Mouse (Mus musculus) thymus, postnatal 10 days (tissue): Measurements from ENCODE around the gene Naaladl2.

Experiments used
- DNase-seq, 2 experiments: peaks; one replicate each; pipeline ENCODE4 v3.0.0; 2021; ENCODE audit warnings: low spot score in 2 of 2

Naaladl2 gene

DNA sequence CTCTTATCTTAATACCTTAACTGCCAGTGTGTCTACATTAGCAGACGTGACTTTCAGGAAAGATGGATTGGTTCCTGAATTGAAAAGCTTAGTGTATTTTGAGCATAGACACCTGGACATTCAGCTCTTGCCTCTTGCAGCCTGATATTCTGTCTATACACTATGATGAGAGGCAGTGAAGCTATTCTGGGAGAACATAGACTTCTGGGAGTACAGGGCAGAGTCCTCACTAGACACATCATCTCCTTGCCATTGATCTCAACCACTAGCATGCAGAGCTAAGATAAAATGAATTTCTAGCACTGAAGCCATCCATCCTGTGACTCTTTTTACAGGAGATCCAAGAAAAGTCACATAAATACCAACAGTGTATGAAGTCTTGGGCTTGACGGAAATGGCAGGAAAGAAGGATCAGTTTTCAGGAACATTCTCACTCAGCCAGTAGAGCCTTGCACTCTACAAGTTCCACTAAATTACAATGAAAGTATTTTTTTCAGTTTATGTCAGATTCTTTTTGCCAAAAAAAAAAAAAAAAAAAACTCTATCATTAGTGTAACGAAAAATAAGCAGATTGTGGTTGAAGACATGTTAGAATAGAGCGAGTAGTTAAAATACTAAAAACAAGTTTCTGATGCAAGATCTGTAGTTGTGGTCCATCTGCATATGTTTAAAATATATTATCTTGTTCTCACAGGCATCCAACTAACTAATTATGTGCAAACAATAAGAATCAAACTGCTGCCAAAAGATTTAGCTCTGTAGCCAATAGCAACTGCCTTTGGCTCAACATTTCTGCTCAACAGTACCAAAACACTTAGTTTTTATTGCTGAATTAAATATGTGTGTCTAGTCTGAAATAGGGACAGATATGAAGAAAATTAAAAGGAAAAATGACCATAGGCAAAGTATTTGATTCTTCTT is 1171.1 kb downstream of the Naaladl2 start:
- DNase-seq = no peak

DNA sequence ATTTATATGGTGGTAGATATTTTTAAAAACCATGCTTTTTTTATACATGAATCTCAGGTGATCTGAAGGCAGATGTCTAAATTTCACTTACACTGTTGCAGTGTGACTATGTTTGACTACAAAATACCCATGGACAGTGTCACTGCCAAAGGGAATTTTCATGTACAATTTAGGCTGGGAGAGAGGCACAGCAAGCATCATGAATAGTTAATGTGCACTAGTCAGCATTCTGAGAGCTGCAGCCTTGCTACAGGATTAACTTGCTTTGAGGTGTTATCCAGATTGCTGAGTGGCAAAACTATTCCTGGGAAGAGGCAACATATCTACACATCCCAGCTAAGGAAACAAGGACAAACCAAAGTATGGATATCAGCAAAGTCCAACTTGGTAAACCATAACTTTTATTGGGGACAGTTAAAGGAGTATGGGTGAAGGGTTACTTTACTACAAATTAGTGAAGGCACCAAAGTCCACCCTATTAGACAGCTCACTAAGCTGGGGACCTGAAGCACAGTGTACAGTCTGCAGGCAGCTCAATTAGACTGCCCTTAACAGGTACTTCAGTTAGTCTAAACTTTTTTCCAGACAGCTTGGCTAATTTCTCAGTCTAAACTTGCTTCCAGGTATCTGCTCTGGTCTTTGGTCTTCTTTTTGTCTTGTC is 1181.0 kb downstream of the Naaladl2 start:
- DNase-seq = no peak

DNA sequence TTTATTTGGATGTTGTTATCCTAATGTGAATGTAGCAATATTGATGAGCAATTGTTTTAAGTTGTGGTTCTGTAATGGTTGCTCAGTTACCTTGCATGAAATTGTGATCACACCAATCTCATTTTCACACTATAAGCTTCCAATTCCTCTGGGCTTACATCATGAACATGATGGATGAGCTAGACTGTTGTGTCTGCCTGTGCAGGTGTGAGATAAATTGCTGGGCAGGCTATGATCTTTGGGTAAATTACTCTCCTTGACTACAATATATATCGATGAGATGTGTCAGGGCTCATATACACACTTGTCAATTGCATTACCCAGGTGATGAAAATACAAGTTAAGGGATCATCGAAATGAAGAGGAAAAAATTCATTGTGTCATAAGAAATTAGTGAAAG is 1197.9 kb downstream of the Naaladl2 start:
- DNase-seq = no peak

DNA sequence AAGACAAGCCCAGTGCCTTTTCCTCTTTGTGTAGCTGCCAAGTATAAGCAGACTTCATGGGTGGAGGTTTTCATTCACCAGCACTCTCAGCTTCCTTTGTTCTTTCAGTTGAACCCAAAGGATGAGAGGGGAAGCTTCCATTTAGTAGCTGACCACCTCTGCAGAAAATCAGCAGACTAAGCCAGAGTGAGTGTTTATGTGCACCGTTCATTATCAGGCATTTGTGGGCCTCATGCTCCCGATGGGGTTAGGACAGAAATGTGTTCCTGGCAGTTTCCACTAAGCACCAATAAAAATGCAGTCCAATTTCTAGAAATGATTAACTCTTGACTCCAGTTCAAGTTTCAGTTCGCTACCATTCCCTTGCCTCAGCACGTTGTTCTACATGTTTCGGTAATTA is 1206.8 kb downstream of the Naaladl2 start:
- no peak for DNase-seq

DNA sequence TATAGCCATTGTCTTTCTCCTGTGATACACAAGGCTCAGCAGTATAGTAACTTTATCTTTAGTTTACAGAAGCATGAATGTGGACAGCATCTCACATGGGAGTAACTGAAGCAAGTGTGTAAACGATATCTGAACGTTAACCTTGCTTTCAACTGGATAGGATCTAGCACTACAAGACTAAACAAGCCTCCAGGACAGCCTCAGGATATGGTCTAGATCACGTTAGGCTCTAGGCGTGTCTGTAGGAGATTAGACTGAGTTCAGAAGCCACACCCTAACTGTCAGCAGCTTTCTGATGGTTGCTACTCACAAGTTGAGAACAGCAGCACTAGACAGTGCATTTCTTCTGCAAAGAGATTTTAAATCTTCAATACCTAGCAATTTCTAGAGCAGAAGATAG is 1216.0 kb downstream of the Naaladl2 start:
- no peak for DNase-seq

DNA sequence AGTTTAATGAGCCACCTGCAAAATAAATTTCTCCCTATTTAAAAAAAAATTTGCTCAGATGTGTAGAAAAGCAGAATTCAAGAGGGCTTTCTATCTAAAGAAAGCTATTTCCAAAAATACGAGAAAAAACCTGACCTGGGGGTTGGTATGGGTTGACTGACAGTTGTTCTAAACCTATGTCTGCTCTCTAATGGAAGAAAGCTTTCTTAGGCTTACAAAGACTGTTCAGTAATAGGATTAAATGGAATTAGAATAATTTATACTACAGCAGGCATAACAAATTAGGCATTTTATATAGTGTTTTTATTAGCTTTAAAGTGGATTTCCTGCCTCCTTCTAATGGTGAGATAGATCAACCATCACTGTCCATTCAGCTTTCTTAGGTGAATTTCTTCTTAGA is 1236.4 kb downstream of the Naaladl2 start:
- no peak for DNase-seq

DNA sequence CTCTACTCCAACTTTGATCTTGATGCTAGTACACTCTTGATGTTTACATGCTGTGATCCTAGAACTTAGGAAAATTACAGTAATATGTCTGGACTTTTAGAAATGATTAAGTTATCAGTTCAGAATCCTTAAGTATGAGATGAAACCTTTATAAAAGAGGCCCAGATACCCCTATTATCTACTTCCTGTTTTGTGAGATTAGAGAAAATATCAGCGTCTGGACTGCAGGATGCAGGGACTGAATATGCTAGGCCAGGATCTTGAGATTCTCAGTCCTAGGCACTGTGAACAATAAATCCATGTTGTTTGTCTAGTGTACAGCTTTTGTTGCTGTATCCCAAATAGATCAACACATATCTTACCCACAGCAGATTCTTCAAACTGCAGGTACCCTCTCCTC is 1278.4 kb downstream of the Naaladl2 start:
- DNase-seq = no peak

DNA sequence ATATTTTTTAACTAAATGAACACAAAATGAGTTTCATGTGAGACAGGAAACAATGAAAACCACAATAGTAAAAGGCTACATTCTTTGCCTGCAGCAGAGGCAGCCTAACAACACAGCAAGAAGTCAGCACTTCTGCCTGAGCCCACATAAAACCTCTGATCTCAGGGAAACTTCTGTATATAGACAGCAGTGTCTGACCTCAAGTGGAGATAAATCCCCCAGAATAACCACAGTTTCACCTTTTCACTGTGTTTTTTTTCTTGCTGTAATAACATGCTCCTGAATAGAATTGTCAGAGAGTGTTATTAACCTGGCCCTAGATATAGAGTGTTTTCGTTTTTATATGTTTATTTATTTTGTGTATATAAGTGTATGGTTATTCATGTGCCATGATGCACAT is 1286.8 kb downstream of the Naaladl2 start:
- DNase-seq = no peak

DNA sequence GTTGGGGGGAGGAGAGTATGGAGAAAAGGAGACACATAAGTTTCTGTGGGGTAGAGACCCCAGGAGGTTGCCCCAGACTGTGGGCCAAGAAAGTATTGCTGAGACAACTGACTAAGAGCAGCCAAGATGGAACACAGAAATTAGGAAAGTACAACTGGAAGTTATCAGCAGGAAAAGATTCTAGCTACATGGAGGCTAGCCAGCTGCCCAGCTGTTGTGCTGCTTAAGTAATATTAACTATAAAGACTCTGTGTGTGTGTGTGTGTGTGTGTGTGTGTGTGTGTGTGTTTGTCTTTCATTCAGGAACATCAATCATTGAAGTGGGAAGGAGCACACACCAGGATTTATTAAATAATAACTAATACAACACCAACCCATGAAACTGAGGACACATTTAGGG is 1326.5 kb downstream of the Naaladl2 start:
- no peak for DNase-seq

DNA sequence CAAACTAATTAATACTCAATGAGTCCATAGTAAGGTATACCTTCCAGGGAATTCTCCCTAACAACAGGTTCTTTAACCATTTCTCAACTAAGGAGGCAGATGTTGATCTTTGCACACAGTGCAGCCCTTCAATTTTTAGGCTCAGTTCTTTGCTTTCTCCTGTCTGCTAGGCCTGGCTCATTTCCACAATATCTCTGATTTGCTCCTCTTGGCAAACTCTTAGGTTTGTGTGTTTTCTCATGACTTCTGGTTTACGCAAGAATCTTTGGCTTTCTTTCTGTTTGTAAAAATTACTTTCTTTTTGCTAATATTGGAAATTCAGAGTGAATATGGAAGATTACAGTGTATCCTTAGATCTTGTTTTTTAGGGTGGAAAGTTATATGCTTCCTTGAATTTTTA is 1385.3 kb downstream of the Naaladl2 start:
- DNase-seq = no peak
